Comparison of ENCODE assay signal across 28 mouse cellular contexts in the genomic region with DNA sequence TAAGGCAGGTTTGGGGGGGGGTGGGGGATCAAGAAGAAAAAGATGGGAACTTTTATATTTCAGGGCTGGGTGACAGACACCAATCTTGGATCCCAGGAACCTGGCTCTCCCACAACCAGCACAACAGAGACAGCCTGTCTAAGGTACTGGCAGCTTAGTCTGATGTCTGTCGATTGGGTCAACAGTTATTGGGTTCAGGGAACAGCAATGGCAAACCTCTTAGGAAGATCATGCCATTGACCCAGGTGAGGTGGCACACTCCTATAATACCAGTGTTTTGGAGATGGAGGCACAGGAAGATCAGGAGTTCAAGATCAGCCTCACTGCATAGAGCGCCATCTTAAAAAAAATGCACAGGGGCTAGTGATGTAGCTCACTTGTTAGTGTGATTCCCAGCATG. TPM values are rescaled to one million over a fixed set of nuclear protein-coding genes. Genes with fewer than 3 reads are reported as not detected.
"Had no signal": no experiment of that assay in that cellular context is flagged by ENCODE, and none has a peak within 500 bp of the region (broad histone marks: within the 10 kb centered on the region; RNA-seq: fewer than 3 reads in every experiment).

No protein-coding gene starts in this region.

- H3K36me3 ChIP-seq: embryonic facial prominence, embryonic 12.5 days; embryonic facial prominence, embryonic 13.5 days; embryonic facial prominence, embryonic 15.5 days; forebrain, embryonic 12.5 days; forebrain, embryonic 15.5 days had no signal

- DNase-seq: cerebellum, adult 8-10 months; cerebellum, adult 9-10 months; cerebellum, adult 9-11 months; cerebellum, postnatal 10 days; cerebellum, postnatal 14 days; cerebellum, postnatal 25 days; cerebellum, postnatal 36 days; embryo, embryonic 11 days; forebrain, postnatal 0 days; gastrocnemius, adult 2 months; gastrocnemius, postnatal 10 days; gastrocnemius, postnatal 14 days; gastrocnemius, postnatal 25 days; gastrocnemius, postnatal 36 days; heart, adult 11 months; heart, adult 18-20 months; heart, adult 2 months had no signal

- H3K9ac ChIP-seq: embryonic facial prominence, embryonic 12.5 days; embryonic facial prominence, embryonic 13.5 days; embryonic facial prominence, embryonic 15.5 days; forebrain, embryonic 12.5 days; forebrain, embryonic 13.5 days; forebrain, embryonic 15.5 days; forebrain, postnatal 0 days had no signal

- H3K27me3 ChIP-seq: embryonic facial prominence, embryonic 12.5 days; embryonic facial prominence, embryonic 13.5 days; embryonic facial prominence, embryonic 15.5 days; forebrain, embryonic 12.5 days; forebrain, embryonic 13.5 days; forebrain, embryonic 15.5 days had no signal

- H3K27ac ChIP-seq: embryonic facial prominence, embryonic 10.5 days; embryonic facial prominence, embryonic 12.5 days; embryonic facial prominence, embryonic 13.5 days; embryonic facial prominence, embryonic 15.5 days; forebrain, embryonic 12.5 days; forebrain, embryonic 13.5 days; forebrain, embryonic 15.5 days; gastrocnemius, adult 2 months; heart, adult 2 months had no signal

- H3K4me1 ChIP-seq: embryonic facial prominence, embryonic 12.5 days; embryonic facial prominence, embryonic 15.5 days had no signal

- H3K4me3 ChIP-seq: embryonic facial prominence, embryonic 10.5 days; embryonic facial prominence, embryonic 12.5 days; embryonic facial prominence, embryonic 13.5 days; embryonic facial prominence, embryonic 15.5 days; erythroblast, embryonic 14.5 days; forebrain, embryonic 10.5 days; forebrain, embryonic 12.5 days; forebrain, embryonic 13.5 days; forebrain, embryonic 15.5 days; gastrocnemius, adult 2 months; heart, adult 2 months had no signal

RNA-seq across cellular contexts. Expression of a gene that starts 17.9 kb away (rescaled TPM):
- total RNA-seq: common myeloid progenitor, adult 5-6 weeks; gastrocnemius, adult 2 months; granulocyte monocyte progenitor cell, adult 5-6 weeks had no signal
